Mouse (Mus musculus) stomach, postnatal 0 days (tissue): ENCODE results near the gene Ssc4d.

Experiments used
- CTCF ChIP-seq: IDR thresholded peaks from 2 replicates; pipeline ENCODE4 v1.5.1; 2016; ENCODE audit warnings: antibody characterized with exemption, low read depth, mild to moderate bottlenecking, moderate library complexity
- EP300 ChIP-seq: optimal IDR thresholded peaks from 2 replicates; pipeline ENCODE3; 2016; ENCODE audit warnings: antibody characterized with exemption

- TF ChIP-seq CTCF (no peak), EP300 (no peak)
Measured at GRCm38 (mm10) chr5:135919902-135920301, 54.4 kb downstream of the Ssc4d start.
